Comparison of ENCODE assay signal across 10 mouse cellular contexts in the genomic region with DNA sequence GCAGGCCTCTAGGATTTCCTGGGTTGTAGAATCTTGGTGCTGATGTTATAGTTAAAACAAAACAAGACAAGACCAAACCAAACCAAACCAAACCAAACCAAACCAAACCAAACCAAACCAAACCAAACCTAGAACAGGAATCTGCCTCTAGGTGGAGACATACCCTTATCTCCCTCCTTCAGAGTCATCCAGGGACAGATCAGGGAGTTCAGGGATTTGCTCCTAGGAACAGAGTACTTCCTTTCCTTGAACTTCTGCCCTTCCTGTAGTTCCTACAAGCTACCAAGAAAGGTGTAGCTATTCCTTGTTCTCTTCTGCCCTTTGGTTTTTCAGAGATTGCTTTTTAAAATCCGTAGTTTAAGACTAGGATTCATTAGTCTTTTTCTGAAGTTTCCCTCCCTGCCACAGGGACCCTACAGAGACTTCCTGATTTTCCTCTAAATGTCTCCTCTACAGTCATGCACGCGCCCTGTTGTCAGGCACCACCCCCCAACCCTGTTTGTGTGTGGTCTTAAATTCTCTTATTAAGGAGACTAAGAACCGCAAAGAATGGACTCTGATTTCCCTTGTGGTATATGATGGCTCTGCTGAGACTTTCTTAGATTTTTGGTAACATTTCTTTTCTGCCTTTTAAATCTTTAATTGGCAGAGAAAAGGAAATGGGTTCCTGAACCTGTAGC.
A peak's percentile ranks its signal among the peaks of the same experiment; 100 is the strongest.
DNase-seq lines count a peak whose midpoint lies in the region; ATAC-seq and TF ChIP-seq lines count a peak whose summit lies in the region.
"Had no signal": no experiment of that assay in that cellular context is flagged by ENCODE, and none has a peak within 500 bp of the region (broad histone marks: within the 10 kb centered on the region; RNA-seq: fewer than 3 reads in every experiment).

No protein-coding gene starts in this region.

- no peaks in the 10 kb centered on the region for H3K4me1 ChIP-seq in heart, postnatal 0 days (ENCODE audit: control insufficient read depth, insufficient read depth)
- no peaks in the 10 kb centered on the region for H3K4me1 ChIP-seq in lung, embryonic 14.5 days (ENCODE audit: insufficient read depth)
- H3K4me1 ChIP-seq: embryonic facial prominence, embryonic 12.5 days; megakaryocyte, embryonic 14.5 days had no signal

- no peaks in the 10 kb centered on the region for H3K9me3 ChIP-seq in heart, postnatal 0 days (replicated peaks; ENCODE audit: control insufficient read depth, low read length)
- no peaks in the 10 kb centered on the region for H3K9me3 ChIP-seq in lung, embryonic 14.5 days (ENCODE audit: low read depth, low read length)
- H3K9me3 ChIP-seq: embryonic facial prominence, embryonic 12.5 days; megakaryocyte, embryonic 14.5 days had no signal

- no peak for TF ChIP-seq EP300 in heart, postnatal 0 days (IDR thresholded peaks at IDR 0.05; ENCODE audit: low read depth)

- peak; percentile 45 for TF ChIP-seq CTCF in heart, postnatal 0 days (IDR thresholded peaks at IDR 0.05; ENCODE audit: low read depth)
- TF ChIP-seq CTCF in lung, embryonic 14.5 days (IDR thresholded peaks at IDR 0.05; ENCODE audit: low read depth): peak; percentile 63

- no peak for ATAC-seq in heart, postnatal 0 days (ENCODE audit: insufficient read depth, low read depth)
- peak; percentile 68; the same call in 1 of the 2 replicates for ATAC-seq in lung, embryonic 14.5 days (ENCODE audit: insufficient read depth)
- ATAC-seq in erythroid progenitor cell, adult 5-6 weeks (replicated peaks; ENCODE audit: low FRiP score, poor library complexity, severe bottlenecking): no peak

- peak; percentile 5 for DNase-seq in heart, postnatal 0 days (ENCODE audit: low spot score)
- DNase-seq in heart, postnatal 25 days (ENCODE audit: low spot score): no peak
- DNase-seq in lung, embryonic 14.5 days: peak; percentile 57
- DNase-seq in lung, postnatal 14 days: no peak
- peak; percentile 74 for DNase-seq in R1 (ENCODE audit: low read depth, low spot score)
- DNase-seq in mesoderm, embryonic 11.5 days (ENCODE audit: low read depth, low spot score): peak; percentile 19
- DNase-seq in gastrocnemius, postnatal 36 days: no peak

- H3K27me3 ChIP-seq in heart, postnatal 0 days (ENCODE audit: control insufficient read depth, insufficient read depth, low read length): no peaks in the 10 kb centered on the region
- no peaks in the 10 kb centered on the region for H3K27me3 ChIP-seq in lung, embryonic 14.5 days (ENCODE audit: insufficient read depth, low read length)
- H3K27me3 ChIP-seq: embryonic facial prominence, embryonic 12.5 days; megakaryocyte, embryonic 14.5 days had no signal

- intact Hi-C loops in heart, postnatal 25 days (cut with DNase I): no loop called here
- intact Hi-C loops in gastrocnemius, postnatal 36 days (cut with DNase I): no loop called here

- 44% methylated on average over 4 of the region's 4 CpGs for WGBS in heart, postnatal 0 days
- WGBS in lung, embryonic 14.5 days: 14% methylated on average over 4 of the region's 4 CpGs

- no peak overlapping the region for H3K4me3 ChIP-seq in heart, postnatal 0 days (ENCODE audit: low read depth, low read length)
- H3K4me3 ChIP-seq in lung, embryonic 14.5 days (ENCODE audit: low read depth, low read length): no peak overlapping the region
- H3K4me3 ChIP-seq: embryonic facial prominence, embryonic 12.5 days; megakaryocyte, embryonic 14.5 days had no signal

- no peak overlapping the region for H3K4me2 ChIP-seq in heart, postnatal 0 days (ENCODE audit: low read depth, low read length)
- no peak overlapping the region for H3K4me2 ChIP-seq in lung, embryonic 14.5 days
- H3K4me2 ChIP-seq: embryonic facial prominence, embryonic 12.5 days had no signal

- H3K36me3 ChIP-seq in heart, postnatal 0 days (replicated peaks; ENCODE audit: control insufficient read depth, insufficient read depth, low read length): no peaks in the 10 kb centered on the region
- no peaks in the 10 kb centered on the region for H3K36me3 ChIP-seq in lung, embryonic 14.5 days (ENCODE audit: insufficient read depth)
- H3K36me3 ChIP-seq: embryonic facial prominence, embryonic 12.5 days had no signal

- H3K9ac ChIP-seq in heart, postnatal 0 days (replicated peaks; ENCODE audit: low read depth, low read length): no peak overlapping the region
- no peak overlapping the region for H3K9ac ChIP-seq in lung, embryonic 14.5 days
- H3K9ac ChIP-seq: embryonic facial prominence, embryonic 12.5 days had no signal

- H3K27ac ChIP-seq in heart, postnatal 0 days (ENCODE audit: low read depth): no peak overlapping the region
- H3K27ac ChIP-seq in lung, embryonic 14.5 days (ENCODE audit: low read depth): no peak overlapping the region
- H3K27ac ChIP-seq: embryonic facial prominence, embryonic 12.5 days had no signal

Comparison
In these comparisons a context has a peak if more than half of its experiments do, and no peak if none do; other contexts are left out.
1. DNase-seq: peak in heart, postnatal 0 days (single experiment), lung, embryonic 14.5 days (single experiment), R1 (single experiment) and mesoderm, embryonic 11.5 days (single experiment); none in heart, postnatal 25 days (single experiment), lung, postnatal 14 days (single experiment) and gastrocnemius, postnatal 36 days (0 of 2).